In genomic region chr13:93177571-93177970, GRCm38 (mm10) we compare ENCODE assay signal across 15 mouse cellular contexts.
"Had no signal": no experiment of that assay in that cellular context is flagged by ENCODE, and none has a peak within 500 bp of the region (broad histone marks: within the 10 kb centered on the region; RNA-seq: fewer than 3 reads in every experiment).

No protein-coding gene starts in this region.

- H3K27me3 ChIP-seq: neural tube, embryonic 15.5 days; stomach, embryonic 15.5 days had no signal

- H3K9me3 ChIP-seq: neural tube, embryonic 15.5 days; stomach, embryonic 15.5 days had no signal

- H3K27ac ChIP-seq: neural tube, embryonic 15.5 days; stomach, embryonic 15.5 days; stomach, postnatal 0 days had no signal

- H3K9ac ChIP-seq: neural tube, embryonic 15.5 days; stomach, embryonic 15.5 days had no signal

- H3K4me1 ChIP-seq: neural tube, embryonic 15.5 days; stomach, embryonic 15.5 days had no signal

- H3K4me2 ChIP-seq: neural tube, embryonic 15.5 days; stomach, embryonic 15.5 days had no signal

- H3K4me3 ChIP-seq: neural tube, embryonic 15.5 days; stomach, embryonic 15.5 days had no signal

- DNase-seq: retina, postnatal 1 day; right cerebral cortex, adult 18-20 months; right cerebral cortex, postnatal 14 days; right cerebral cortex, postnatal 25 days; right cerebral cortex, postnatal 4 days; spleen, adult 18-20 months; thymus, adult 18-20 months; thymus, adult 2 months; thymus, postnatal 14 days; thymus, postnatal 25 days; thymus, postnatal 36 days; thymus, postnatal 4 days had no signal
